Mouse (Mus musculus): ENCODE measurements at regions not wholly inside any gene's neighbourhood (a gene's known extent, or its start where the extent isn't known, plus 50 kb on each side); places are given as distances from the start of the nearest gene placed in this dataset.
"Not testable (repeated sequence)": the region's sequence is repeated elsewhere in the genome, so short reads cannot be mapped to it uniquely, and the experiment has no call there.

- Histone ChIP-seq H3K27me3 (ENCODE audit: control insufficient read depth in 1 of 2, insufficient read depth in 2 of 2, low read length in 2 of 2) (no peaks in the 10 kb centered on the region), H3K9ac (ENCODE audit: control insufficient read depth, low read depth, low read length, poor library complexity, severe bottlenecking) (no peak overlapping the region), H3K36me3 (ENCODE audit: control insufficient read depth in 1 of 2, insufficient read depth in 2 of 2, low read length in 2 of 2) (no peaks in the 10 kb centered on the region), H3K27ac (ENCODE audit: control insufficient read depth, low read depth, low read length) (no peak overlapping the region), H3K4me1 (ENCODE audit: control insufficient read depth in 1 of 2, insufficient read depth in 2 of 2, low read length in 2 of 2) (no peaks in the 10 kb centered on the region), H3K9me3 (replicated peaks; ENCODE audit: insufficient read depth, low read length) (no peaks in the 10 kb centered on the region), H3K79me2 (ENCODE audit: control insufficient read depth, insufficient read depth, low read length, poor library complexity) (no peaks in the 10 kb centered on the region), H3K4me3 (ENCODE audit: control insufficient read depth in 1 of 2, insufficient read depth in 1 of 2, low read depth in 2 of 2, low read length in 2 of 2) (no peak overlapping the region)
- no peak for TF ChIP-seq POLR2AphosphoS5 (IDR thresholded peaks at IDR 0.05; ENCODE audit: borderline replicate concordance, low read depth, low read length)
- no peak for TF ChIP-seq ZKSCAN1 (IDR thresholded peaks at IDR 0.05; ENCODE audit: low read depth, low read length)
- DNase-seq (ENCODE audit: low read depth, low spot score), result no peak
Observed at GRCm38 (mm10) chr15:5946650-5947049, 352.9 kb upstream of the Dab2 start.

DNA sequence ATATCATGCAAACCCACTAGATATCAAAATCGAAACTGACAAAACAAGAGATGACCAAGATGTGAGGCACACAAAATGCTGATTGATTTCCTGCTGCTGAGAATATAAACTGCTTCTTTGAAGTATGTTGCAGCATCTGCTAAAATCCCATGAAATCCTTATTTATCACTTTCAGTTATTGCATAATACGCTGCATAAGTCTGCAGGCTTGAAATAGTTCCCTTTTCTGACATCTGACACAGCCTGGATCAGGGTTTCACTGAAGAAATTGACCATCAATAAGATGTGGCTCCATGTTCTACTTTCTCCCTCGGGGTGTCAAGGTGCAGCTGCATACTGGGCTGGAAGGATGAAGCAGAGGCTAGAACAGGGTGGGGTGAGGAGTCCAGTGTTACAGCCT, 348.7 kb upstream of the Dab2 start:
- DNase-seq (ENCODE audit: low read depth, low spot score), result peak; percentile 4
- Histone ChIP-seq H3K79me2 (ENCODE audit: control insufficient read depth, insufficient read depth, low read length, poor library complexity) (no peaks in the 10 kb centered on the region), H3K9me3 (replicated peaks; ENCODE audit: insufficient read depth, low read length) (no peaks in the 10 kb centered on the region), H3K36me3 (ENCODE audit: control insufficient read depth in 1 of 2, insufficient read depth in 2 of 2, low read length in 2 of 2) (peaks cover 0 to 2% of the 10 kb centered on the region in 2 experiments; a peak in 2 of 4 replicates), H3K27ac (ENCODE audit: control insufficient read depth, low read depth, low read length) (no peak overlapping the region), H3K4me3 (ENCODE audit: control insufficient read depth in 1 of 2, insufficient read depth in 1 of 2, low read depth in 2 of 2, low read length in 2 of 2) (no peak overlapping the region), H3K4me1 (ENCODE audit: control insufficient read depth in 1 of 2, insufficient read depth in 2 of 2, low read length in 2 of 2) (no peaks in the 10 kb centered on the region), H3K9ac (ENCODE audit: control insufficient read depth, low read depth, low read length, poor library complexity, severe bottlenecking) (no peak overlapping the region), H3K27me3 (ENCODE audit: control insufficient read depth in 1 of 2, insufficient read depth in 2 of 2, low read length in 2 of 2) (no peaks in the 10 kb centered on the region)
- TF ChIP-seq ZC3H11A (IDR thresholded peaks at IDR 0.05; ENCODE audit: low read depth, low read length) (no peak), ZNF384 (IDR thresholded peaks at IDR 0.05; ENCODE audit: low read depth, low read length) (no peak), NRF1 (IDR thresholded peaks at IDR 0.05; ENCODE audit: insufficient read depth, low read depth, low read length, poor library complexity, severe bottlenecking) (no peak), SMC3 (IDR thresholded peaks at IDR 0.05; ENCODE audit: low read depth, low read length) (no peak), POLR2A (IDR thresholded peaks at IDR 0.05; ENCODE audit: control insufficient read depth in 1 of 2, insufficient read depth in 1 of 2, low read depth in 1 of 2, low read length in 2 of 2, poor library complexity in 1 of 2) (no peak), GATA1 (IDR thresholded peaks at IDR 0.05; ENCODE audit: low read depth, low read length) (no peak), TBP (IDR thresholded peaks at IDR 0.05; ENCODE audit: low read depth, low read length) (no peak), USF2 (IDR thresholded peaks at IDR 0.05; ENCODE audit: borderline replicate concordance in 1 of 2, insufficient read depth in 1 of 2, low read depth in 1 of 2, low read length in 2 of 2) (no peak), MYC (IDR thresholded peaks at IDR 0.05; ENCODE audit: low read depth, low read length) (no peak), CHD1 (IDR thresholded peaks at IDR 0.05; ENCODE audit: low read depth, low read length) (no peak)

GRCm38 (mm10) chr15:5951661-5952060, 347.9 kb upstream of the Dab2 start:
- H3K27me3 ChIP-seq (ENCODE audit: control insufficient read depth in 1 of 2, insufficient read depth in 2 of 2, low read length in 2 of 2); H3K4me3 ChIP-seq (ENCODE audit: control insufficient read depth in 1 of 2, insufficient read depth in 1 of 2, low read depth in 2 of 2, low read length in 2 of 2); H3K9ac ChIP-seq (ENCODE audit: control insufficient read depth, low read depth, low read length, poor library complexity, severe bottlenecking); H3K9me3 ChIP-seq (replicated peaks; ENCODE audit: insufficient read depth, low read length); H3K4me1 ChIP-seq (ENCODE audit: control insufficient read depth in 1 of 2, insufficient read depth in 2 of 2, low read length in 2 of 2); H3K36me3 ChIP-seq (ENCODE audit: control insufficient read depth in 1 of 2, insufficient read depth in 2 of 2, low read length in 2 of 2); H3K27ac ChIP-seq (ENCODE audit: control insufficient read depth, low read depth, low read length); DNase-seq (ENCODE audit: low read depth, low spot score); H3K79me2 ChIP-seq (ENCODE audit: control insufficient read depth, insufficient read depth, low read length, poor library complexity): not testable (repeated sequence)

All from MEL (cell line).